Mouse (Mus musculus) kidney, postnatal 10 days (tissue): ENCODE results near the gene Thtpa.

Experiments used
- DNase-seq: peaks from one replicate; pipeline ENCODE4 v3.0.0; 2021; ENCODE audit warnings: mixed read lengths

Gene Thtpa

DNA sequence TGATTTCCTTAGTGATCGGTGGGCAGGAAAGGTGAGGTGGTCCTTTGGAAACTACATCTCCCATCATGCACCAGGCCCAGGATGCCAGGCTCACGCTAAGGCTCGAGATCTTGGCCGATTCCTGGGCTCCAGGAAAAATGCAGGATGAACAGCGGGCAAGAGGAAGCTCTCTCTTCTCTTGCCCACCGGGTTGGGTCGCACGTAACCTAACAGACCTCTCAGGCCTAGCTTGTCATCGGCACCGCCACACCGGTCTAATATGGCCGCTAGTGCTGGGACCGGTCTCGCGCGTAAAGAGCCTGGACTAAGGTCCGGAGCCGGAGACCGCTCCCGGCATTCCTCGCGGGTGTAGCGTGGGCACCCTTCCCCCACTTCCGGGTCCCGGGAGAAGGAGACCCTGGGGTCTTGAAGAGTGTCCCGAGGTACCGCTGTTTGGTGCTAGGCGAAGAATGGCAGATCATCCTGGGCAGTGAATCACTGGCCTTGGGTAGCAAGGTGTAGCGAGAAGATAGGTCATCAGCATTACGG, at the start of gene Thtpa:
Gene Thtpa (plus strand): TSS at position 81 of the 528 bp plus-strand sequence.
- peak; percentile 90 for DNase-seq

DNA sequence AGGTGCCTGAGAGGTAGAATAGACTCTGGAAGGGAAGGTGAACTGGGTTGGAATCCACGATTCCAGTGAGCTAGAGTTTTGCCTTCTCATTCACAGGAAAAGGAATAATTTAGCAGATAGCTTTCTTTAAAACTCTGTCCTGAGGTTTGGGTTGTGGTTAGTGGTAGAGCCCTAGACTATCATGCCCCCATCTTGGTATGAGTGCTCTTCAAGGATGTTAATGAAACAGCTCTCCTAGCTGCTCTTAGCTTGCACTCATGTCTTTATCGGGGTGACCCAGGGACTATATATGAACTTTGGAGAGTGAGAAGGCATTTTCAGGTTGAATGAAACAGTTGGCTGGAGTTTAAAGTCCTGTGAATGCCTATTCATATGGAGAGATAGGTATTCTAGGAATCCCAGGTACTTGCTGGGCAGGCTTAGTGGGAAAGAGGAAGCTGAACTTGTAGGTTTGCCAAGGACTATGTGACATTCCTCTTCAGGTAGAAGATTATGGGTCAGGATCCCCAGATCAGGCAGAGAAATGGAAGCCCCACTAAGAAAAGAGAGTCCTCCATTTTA, 46.5 kb upstream of the Thtpa start:
- no peak for DNase-seq

DNA sequence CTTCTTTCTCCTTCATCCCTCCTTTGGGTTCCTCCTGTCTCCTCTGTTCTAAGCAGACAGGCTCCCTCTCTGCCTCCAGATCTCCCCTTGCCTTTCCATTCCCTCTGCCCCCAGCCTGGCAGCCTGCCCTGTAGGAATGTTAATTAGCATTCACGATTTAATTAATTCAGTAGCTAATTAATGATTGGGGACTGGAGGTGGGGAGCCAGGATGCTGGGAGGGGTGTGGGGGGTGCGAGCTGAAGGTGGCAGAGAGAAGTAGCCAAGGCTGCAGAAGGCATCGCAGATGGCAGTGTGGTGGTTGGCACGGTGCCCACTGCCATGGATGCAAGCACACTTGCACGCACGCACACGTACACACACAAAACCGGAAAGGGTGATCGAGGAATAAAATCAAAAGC, 42.1 kb upstream of the Thtpa start:
- peak; percentile 62 for DNase-seq

DNA sequence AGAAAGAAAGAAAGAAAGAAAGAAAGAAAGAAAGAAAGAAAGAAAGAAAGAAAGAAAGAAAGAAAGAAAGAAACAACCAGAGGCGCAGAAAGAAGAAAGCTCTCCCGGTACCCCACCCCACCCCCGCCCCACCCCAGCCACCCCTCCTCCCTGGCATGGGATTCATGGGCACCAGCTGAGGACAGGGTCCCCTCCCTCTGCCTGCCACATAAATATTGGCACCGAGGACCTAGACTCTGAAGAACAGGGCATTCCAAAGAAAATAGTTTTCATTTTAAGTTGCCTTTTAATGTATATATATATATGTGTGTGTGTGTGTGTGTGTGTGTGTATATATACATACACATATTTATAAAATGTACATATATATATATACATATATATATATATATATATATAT, 41.5 kb upstream of the Thtpa start:
- no peak for DNase-seq

DNA sequence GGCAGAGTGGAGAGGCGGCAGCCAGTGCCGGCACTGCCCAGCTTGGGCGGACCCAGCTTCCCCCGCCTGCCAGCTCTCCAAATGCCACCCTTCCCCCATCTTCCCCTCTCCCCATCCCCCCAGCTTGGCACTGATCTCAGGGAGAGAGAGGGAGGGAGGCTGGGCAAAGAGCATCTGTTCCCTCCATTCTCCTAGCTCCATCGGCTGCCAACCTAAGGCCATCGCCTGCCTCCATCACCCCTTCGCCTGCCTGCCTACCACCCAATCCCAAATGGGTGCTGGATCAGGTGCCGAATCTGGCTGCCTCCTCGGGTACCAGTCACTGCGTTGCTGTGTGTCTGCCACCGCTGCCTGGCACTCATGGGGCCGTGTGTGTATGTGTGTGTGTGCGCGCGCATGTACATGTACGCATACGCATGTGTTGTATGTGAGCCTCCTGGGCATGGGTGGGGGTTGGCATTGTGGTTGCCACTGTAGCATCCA, 40.8 kb upstream of the Thtpa start:
- DNase-seq: peak; percentile 30

DNA sequence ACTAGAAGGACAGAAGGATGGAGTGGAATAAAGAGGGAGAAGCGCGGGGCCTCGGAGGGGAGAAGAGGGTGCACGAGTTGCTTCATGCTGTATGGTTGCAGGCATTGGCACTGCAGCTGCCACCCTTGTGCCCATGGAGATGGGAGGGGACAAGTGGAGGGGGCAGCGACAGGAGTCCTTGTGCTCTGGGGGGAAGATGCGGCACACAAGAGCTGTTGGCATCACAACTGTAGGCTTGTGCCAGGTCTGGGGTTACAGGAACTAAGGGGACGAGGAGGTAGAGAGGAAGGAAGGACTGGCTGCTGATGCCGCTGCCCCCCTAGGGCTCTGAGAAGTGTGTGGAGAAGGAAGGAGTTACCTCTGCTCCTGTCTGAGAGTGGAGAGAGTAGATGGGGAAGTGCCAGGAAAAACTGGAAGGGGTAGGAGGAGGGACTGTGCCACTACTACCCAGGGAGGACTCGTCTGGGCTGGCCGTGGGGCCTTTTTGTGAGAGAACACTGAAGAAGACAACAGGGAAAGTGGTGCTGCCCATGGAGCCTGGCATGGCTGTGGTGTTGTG, 40.3 kb upstream of the Thtpa start:
- DNase-seq: no peak

DNA sequence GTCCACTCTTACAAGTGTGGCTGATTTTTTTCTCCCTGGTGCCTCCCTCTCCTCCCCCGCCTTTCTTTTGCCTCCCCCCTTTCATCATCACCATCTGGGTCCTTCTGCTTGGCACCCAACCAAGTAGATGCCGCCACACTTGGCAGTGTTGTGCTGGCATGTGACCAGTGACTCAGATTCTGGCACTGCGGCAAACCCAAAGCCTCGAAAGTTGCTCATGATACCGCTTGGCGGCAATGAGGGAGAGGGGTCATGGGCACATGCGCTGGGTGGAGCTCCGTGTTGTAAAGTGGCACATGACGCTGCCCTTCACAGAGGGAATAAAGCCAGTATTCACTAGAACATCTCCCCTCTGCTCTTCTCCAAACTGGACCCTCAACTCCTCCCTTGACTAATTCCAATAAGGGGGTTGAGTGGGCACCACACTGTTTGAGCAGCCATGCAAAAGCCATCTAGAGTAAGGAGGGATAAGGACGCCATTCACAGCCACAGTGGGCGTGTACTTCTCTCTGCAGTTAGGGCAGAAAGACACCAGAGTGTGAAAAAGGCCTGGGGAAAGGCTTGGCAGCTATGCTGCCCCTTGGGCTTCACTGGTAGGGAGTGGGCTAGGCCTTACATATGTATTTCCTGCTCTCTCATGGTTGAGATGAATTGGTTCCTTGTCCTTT, 39.3 kb upstream of the Thtpa start:
- DNase-seq: no peak

DNA sequence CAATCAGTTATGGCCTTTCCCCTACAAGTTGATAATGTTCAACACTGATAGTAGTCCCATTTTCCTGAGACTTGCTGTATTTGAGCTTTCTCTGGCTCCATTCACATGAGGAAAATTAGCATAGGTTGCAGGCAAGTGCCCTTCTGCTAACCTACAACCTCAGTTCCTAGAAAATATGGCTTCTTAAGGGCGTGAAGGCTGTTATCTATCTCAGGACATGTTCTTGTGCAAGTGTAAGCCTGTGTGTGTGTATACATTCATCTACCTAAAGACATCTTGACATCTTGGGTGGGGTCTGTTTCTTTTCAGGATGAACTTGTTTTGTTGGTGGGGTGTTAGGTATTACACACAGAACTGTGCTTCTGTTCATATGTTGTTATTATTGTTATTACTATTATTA, 35.6 kb upstream of the Thtpa start:
- DNase-seq: no peak

DNA sequence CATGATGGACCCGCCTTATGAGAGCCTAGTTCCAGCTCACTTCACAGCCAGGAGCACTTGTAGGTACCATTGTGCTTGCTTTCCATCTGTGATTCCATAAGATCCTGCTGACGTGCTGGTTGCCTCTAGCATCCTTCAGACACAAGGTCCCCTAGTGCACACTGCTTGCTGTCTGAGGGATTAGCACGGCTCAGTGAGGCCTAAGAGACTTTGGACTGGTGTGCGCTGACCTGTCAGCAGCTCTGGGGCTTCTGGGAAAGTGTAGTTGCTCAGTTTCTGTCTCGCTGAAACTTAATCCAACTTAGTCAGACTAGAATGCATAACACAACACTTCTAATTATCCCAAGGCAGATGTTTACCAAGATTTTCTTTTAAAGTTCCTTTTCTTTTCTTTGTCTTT, 34.7 kb upstream of the Thtpa start:
- peak; percentile 42 for DNase-seq

DNA sequence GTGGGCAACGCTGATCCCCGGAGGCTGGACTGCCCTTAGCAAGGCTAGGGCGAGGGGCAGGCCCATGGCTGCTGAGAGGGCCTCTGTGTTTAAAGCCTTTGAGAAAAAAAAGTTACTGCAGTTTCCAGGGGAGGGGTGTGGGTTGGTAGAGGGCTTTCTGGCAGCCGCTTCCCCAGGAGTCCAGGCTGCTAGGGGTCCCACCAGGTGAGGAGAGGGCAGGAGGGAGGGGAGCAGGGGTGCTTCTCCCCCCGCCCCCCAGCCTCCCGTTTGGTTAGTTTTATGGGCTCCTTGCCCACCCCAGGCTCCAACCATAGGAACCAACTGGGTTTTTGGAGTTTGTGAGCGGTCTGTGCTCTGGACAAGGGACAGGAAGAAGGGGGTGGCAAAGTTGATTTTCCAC, 32.7 kb upstream of the Thtpa start:
- DNase-seq: no peak

DNA sequence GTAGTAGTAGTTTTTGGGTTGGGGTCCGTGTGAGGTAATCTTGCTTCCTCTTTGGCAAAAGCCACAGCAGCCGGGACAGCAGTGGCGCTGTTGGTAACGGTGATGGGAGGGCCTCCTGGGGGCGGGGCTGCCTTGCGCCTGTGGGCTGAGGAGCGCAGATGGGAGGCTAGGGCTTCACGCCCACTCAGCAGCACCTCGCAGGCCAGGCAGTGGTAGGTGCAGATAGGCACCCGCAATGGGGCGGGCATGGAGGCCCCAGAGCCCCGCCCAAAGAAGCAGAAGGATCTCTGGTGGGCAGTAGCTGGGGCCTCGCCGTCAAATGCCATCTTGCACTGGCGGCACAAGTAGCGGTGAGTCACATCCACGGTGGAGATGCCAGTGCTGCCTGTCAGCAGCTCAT, 32.0 kb upstream of the Thtpa start:
- no peak for DNase-seq

DNA sequence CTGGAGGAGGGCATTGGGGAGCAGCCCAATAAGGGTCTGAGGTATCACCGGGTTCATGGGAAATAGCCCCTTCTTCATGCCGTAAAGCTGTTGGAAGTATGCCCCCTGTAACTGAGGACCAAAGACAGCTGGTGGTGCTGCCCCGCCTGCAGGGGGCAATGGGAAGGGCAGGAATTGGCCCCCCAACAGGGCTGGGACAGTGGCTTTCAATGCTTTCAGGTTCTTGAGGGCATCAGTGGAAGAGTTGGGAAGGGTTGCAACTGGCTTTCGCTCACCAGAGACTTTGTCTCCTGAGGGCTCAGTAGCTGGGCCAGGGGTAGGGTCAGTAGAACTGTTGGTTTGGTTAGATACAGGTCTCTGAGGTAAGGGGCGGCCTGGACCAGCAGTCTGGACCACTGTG, 31.5 kb upstream of the Thtpa start:
- no peak for DNase-seq

DNA sequence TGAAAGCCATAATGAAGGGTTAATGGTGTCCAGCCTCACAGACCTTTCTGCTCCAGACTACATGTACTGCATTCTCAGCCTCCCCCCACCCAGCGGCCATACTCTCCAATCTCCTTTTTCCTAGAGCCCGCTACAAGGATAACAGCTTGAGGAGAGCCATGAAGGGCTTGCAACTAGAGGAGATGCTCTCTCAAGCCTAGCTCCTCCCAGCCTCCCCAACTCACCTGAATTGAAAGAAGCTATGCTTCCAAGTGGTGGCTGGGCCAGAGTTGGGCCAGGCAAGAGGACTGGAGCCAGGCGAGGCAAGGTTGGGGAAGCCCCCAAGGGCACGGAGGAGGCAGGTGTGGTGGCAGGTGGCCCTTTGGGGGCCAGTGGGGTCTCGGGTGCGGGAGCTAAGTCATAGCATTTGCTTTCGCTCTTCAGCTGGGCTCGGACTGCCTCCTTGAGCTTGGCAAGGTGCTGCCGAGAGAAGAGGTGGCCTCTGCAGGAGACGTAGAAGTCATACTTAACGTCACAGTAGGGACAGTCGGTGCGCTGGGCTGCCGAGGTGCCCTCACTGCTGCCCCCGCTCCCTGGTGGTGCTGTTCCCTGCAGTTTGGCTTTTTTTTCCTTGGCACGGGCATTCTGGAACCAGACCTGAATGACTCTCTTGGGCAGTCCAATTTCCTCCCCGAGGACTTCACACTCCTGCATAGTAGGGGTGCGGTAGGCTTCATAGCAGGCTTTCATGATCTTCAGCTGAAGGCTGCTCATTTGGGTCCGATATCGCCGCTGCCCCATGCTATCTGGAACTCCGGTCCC, 30.8 kb upstream of the Thtpa start:
- DNase-seq: no peak

DNA sequence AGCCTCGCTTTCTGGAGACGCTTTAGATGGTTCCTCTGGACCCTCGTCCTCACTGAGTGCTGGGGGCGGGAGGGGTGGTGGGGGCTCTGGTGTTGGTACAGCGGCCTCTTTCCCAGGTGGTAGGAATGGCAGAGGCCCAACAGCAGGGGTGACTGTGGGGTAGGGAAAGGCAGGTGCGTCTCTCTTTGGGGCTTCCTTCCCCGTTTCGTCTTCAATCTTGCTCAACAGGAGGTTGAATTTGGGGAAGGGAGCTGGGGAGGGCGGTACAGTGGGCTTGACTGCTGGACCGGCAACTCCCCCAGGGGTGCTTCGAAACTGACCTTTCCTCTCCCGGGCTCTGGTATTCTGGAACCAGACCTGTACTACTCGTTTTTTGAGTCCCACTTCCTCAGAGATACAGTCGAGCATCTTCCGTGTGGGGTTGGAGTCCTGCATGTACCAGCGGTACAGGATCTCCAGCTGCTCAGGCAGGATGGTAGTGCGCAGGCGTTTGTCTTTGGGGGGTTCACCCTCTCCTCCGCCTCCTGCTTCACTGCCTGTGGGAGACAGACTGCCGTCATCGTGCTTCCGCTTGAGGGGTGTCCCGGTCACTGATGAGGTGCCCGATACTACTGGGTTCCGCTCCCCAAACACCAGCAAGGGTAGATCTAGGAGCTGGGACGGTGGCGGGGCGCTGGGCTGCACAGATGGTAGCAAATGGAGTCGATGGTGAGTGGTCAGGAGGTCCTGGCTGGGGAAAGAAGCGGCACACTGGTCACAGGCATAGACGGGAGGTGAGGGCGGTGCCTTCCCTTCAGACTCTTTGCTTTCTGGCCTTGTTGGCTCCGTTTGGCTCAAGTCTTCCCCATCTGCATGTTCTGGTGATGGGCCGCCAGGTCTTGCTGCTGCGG, 29.9 kb upstream of the Thtpa start:
- no peak for DNase-seq

DNA sequence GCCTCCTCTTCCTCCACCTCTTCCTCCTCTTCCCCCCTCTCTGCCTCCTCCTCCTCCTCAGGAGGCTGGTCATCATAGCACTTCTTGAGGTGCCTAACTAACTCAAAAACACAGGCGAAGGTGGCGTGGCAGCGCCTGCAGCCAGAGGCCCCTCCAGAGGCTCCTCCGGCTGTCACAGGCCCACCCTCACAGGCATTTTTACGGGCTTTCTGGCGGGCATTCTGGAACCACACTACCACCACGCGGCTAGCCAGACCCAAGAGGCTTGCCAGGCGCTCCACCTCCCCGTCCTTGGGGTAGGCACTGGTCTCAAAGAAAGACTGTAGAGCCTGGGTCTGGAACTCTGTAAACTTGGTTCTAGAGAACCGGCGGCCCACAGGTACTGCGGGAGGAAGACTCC, 29.2 kb upstream of the Thtpa start:
- no peak for DNase-seq

DNA sequence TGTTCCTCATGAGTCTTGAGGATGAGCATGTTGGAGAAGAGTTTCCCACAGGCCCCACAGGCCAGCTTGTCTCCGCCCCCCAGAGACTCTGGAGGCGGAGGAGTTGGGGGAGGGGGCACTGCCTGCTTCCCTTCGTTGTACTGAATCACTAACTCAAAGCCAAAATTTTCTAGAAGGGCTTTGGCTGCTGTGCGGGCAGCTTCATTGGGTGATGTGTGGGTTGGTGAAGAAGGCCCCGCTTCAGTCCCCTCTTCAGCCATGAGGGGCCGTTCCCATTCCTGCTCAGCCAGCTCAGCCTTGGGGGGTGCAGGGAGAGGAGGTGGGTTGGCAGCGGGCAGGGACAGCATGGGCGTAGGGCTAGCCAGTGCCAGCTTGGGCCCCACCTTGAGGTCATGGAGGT, 28.5 kb upstream of the Thtpa start:
- DNase-seq: no peak

DNA sequence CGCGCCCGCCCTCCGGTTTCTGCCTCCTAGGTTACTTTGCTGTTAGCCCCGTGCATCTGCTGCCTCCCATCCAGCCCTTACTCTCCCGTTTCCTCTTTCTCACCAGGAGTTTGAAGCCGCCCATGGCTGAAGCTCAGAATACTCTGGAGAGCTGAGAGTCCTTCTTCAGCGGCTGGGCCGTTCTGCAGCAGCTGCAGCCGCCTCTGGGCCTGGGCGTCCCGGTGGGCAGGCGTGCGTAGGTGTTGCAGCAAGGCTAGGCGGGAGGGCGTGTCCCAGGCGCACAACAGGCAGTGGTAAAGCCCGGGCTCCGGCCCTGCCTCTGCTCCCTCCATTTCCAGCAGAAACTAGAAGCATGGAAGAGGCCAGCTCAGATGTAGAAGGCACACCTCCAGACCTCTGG, 22.8 kb upstream of the Thtpa start:
- no peak for DNase-seq

DNA sequence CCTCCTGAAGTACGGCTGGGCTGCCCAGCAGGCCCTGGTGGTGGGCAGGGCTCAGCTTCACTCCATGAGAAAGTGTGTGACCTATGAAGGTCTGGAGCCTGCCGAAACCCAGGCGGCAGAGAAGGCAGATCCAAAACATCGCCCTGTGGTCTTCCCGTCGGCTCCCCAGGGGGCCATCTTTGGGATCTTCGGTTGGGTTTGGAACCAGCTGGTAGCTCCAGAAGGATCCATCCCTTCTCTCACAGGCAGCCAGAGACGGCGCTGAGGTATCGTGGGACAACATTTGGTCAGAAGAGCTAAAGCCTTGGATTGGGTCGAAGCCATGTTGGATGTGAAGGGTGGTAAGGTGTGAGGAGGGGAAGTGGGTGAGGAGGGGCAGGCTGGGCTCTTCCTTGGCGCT, 20.2 kb upstream of the Thtpa start:
- DNase-seq: no peak

DNA sequence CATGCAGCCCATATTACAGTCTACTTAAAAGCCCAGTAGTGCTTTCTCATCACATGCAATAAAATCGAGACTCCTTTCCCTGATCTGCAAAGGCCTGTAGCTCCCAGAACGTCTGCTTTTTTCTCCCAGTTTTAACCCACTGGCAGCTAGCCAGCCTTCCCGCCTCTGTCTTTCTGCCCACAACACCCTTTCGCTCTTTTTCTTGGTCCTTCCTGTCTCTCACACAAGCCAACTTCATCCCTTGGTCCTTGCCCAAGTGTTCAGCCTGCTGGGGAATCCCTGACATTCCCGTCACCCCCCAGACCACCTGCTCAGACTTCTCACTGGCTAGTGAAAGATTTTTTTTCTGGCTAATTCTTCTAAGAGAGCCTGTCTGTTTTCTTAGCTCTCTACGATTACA, 18.4 kb upstream of the Thtpa start:
- peak; percentile 58 for DNase-seq

DNA sequence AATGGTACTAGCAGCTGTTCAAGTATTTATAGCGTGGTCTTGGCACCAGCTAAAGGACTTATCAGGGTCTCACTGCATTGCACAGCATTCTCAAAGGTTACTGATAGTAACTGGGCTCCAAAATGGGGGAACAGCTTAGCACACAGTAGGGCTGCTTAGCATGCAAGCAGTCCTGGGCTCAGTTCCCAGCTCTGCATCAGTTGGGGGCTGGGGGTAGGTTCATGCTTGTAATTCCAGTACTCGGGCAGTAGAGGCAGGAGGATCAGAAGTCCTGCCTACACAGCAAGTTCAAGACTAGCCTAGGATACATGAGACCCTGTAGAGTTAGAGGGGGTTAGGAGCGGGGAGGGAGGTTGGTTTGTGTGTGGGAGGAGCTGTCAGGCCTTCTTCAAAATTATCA, 17.6 kb upstream of the Thtpa start:
- no peak for DNase-seq

DNA sequence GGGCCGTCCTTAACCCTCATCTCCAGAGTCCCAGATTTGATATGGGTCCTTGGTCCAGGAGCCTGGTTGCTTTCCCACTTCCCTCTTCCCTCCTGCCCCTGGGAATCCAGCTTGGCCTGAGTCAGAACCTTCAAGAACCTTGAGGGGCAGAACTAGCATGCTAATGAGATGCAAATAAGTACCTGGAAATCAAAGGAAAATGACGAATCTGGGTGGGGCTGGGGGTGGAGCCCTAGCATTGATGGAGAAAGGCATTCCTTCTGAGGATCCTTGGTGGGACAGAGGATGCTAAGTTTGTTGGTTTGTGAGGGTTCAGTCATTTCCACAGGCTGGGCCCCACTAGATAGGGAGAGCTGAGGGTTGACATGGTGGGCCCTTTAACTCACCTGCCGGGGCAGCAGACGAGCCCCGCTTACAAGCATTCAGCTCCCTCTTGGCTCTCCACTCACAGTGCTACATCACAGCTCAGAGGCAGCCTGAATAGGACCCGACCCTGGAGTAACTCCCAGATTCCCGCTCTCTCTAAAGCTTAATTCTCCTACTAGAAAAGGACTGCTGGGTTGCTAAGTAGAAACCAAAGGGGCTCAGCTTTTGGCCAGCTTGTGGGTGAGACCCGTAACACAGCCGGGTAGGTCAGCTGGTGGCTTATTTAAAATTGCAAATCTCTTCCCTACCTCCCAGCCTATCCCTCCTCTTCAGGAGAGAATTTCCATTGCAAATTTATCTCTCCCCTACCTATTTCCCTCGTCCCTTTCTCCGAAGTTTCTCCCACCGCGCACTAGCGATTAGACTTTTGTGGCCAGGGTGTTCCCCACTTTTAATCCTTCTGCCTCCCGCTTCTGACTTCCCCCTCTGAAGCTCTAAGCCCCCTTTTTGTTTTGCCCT, 16.9 kb upstream of the Thtpa start:
- no peak for DNase-seq
